In genomic region chr5:99495354-99496156, GRCm38 (mm10) we compare ENCODE assay signal across 13 mouse cellular contexts.
DNase-seq lines count a peak whose midpoint lies in the region; ATAC-seq and TF ChIP-seq lines count a peak whose summit lies in the region.
"Had no signal": no experiment of that assay in that cellular context is flagged by ENCODE, and none has a peak within 500 bp of the region (broad histone marks: within the 10 kb centered on the region; RNA-seq: fewer than 3 reads in every experiment).

No protein-coding gene starts in this region.

- no peak overlapping the region for H3K4me2 ChIP-seq in hindbrain, embryonic 15.5 days
- H3K4me2 ChIP-seq: lung, embryonic 15.5 days had no signal

- TF ChIP-seq POLR2A in spleen, adult 2 months (IDR thresholded peaks at IDR 0.05; ENCODE audit: low read depth, low read length), result no peak

- no peak for TF ChIP-seq CTCF in spleen, adult 2 months (IDR thresholded peaks at IDR 0.05; ENCODE audit: extremely low read depth, insufficient read depth, insufficient read length, insufficient replicate concordance)

- H3K9me3 ChIP-seq in heart, embryonic 10.5 days, result no peaks in the 10 kb centered on the region
- no peaks in the 10 kb centered on the region for H3K9me3 ChIP-seq in hindbrain, embryonic 15.5 days
- H3K9me3 ChIP-seq: lung, embryonic 15.5 days had no signal

- no peak for DNase-seq in heart, embryonic 10.5 days (ENCODE audit: low spot score)
- DNase-seq in heart, postnatal 36 days, result no peak
- DNase-seq in spleen, adult 2 months (ENCODE audit: low read depth in 1 of 2, low spot score in 2 of 2), result peak; percentile 36 to 43
- DNase-seq in spleen, postnatal 10 days (ENCODE audit: low spot score in 2 of 2), result no peak
- DNase-seq in splenic B cell, adult 2 months (ENCODE audit: low read depth, low spot score), result peak; percentile 63
- no peak for DNase-seq in urinary bladder, postnatal 4 days (ENCODE audit: low spot score in 2 of 2)
- DNase-seq in lung, postnatal 36 days, result no peak
- DNase-seq: adrenal gland, adult 2 months; cerebellum, postnatal 25 days; heart, adult 18-20 months had no signal

- 79% methylated on average over 10 of the region's 10 CpGs for WGBS in heart, embryonic 10.5 days
- WGBS in spleen, adult 2 months, result 32% methylated on average over 10 of the region's 10 CpGs
- 72% methylated on average over 10 of the region's 10 CpGs for WGBS in hindbrain, embryonic 15.5 days

- H3K27me3 ChIP-seq in heart, embryonic 10.5 days (ENCODE audit: insufficient read depth, poor library complexity, severe bottlenecking), result no peaks in the 10 kb centered on the region
- no peaks in the 10 kb centered on the region for H3K27me3 ChIP-seq in spleen, adult 2 months (ENCODE audit: control insufficient read depth, insufficient read depth, low read length)
- H3K27me3 ChIP-seq in hindbrain, embryonic 15.5 days, result no peaks in the 10 kb centered on the region
- no peaks in the 10 kb centered on the region for H3K27me3 ChIP-seq in splenic B cell, adult 2 months (ENCODE audit: control insufficient read depth, insufficient read depth, low read length, poor library complexity, severe bottlenecking)
- H3K27me3 ChIP-seq: lung, embryonic 15.5 days had no signal

- H3K36me3 ChIP-seq in heart, embryonic 10.5 days, result no peaks in the 10 kb centered on the region
- no peaks in the 10 kb centered on the region for H3K36me3 ChIP-seq in spleen, adult 2 months (ENCODE audit: control insufficient read depth, insufficient read depth, low read length)
- H3K36me3 ChIP-seq in hindbrain, embryonic 15.5 days, result no peaks in the 10 kb centered on the region
- H3K36me3 ChIP-seq in splenic B cell, adult 2 months (ENCODE audit: control insufficient read depth, insufficient read depth, low read length, poor library complexity, severe bottlenecking), result no peaks in the 10 kb centered on the region
- H3K36me3 ChIP-seq: lung, embryonic 15.5 days had no signal

- intact Hi-C loops in heart, postnatal 36 days (cut with DNase I), result no loop called here

- no peak overlapping the region for H3K9ac ChIP-seq in hindbrain, embryonic 15.5 days
- H3K9ac ChIP-seq: lung, embryonic 15.5 days had no signal

- H3K27ac ChIP-seq in heart, embryonic 10.5 days, result peak overlapping the region; percentile 2; the same call in 1 of the 2 replicates
- peak overlapping the region; percentile 76 for H3K27ac ChIP-seq in spleen, adult 2 months (ENCODE audit: insufficient read depth, low read length)
- peak overlapping the region; percentile 37; the same call in 1 of the 2 replicates for H3K27ac ChIP-seq in hindbrain, embryonic 15.5 days (replicated peaks)
- H3K27ac ChIP-seq: lung, embryonic 15.5 days had no signal

- no peak for ATAC-seq in hindbrain, embryonic 15.5 days (ENCODE audit: low FRiP score, low read depth)

- H3K4me3 ChIP-seq in heart, embryonic 10.5 days, result no peak overlapping the region
- H3K4me3 ChIP-seq in spleen, adult 2 months (ENCODE audit: extremely low read depth, insufficient read depth, insufficient read length), result peak overlapping the region; percentile 20; the same call in 1 of the 2 replicates
- no peak overlapping the region for H3K4me3 ChIP-seq in hindbrain, embryonic 15.5 days
- H3K4me3 ChIP-seq: erythroblast, embryonic 14.5 days; lung, embryonic 15.5 days had no signal

- peaks cover 42% of the 10 kb centered on the region for H3K4me1 ChIP-seq in heart, embryonic 10.5 days
- peaks cover 18% of the 10 kb centered on the region; the same call in 1 of the 2 replicates for H3K4me1 ChIP-seq in spleen, adult 2 months (ENCODE audit: control insufficient read depth, insufficient read depth, insufficient read length)
- H3K4me1 ChIP-seq in hindbrain, embryonic 15.5 days (replicated peaks), result peaks cover 16% of the 10 kb centered on the region; the same call in 1 of the 2 replicates

Comparison
In these comparisons a context has a peak if more than half of its experiments do, and no peak if none do; other contexts are left out.
1. DNase-seq: peak in spleen, adult 2 months (2 of 2) and splenic B cell, adult 2 months (single experiment); none in heart, embryonic 10.5 days (single experiment), heart, postnatal 36 days (0 of 2), spleen, postnatal 10 days (0 of 2), urinary bladder, postnatal 4 days (0 of 2) and lung, postnatal 36 days (single experiment).
2. H3K27ac ChIP-seq: peak in every context shown above with its lines; median percentile 76 in spleen, adult 2 months; 37 in hindbrain, embryonic 15.5 days; 2 in heart, embryonic 10.5 days.